Mouse (Mus musculus) spleen, adult 18-20 months (tissue): ENCODE results near the gene Myo1h.

ENCODE experiments used
- DNase-seq, 2 experiments: peaks; one replicate each; pipeline ENCODE4 v3.0.0; 2022; ENCODE audit warnings: mixed read lengths in 2 of 2

The Myo1h gene

GRCm38 (mm10) chr5:114360968-114361367, 72.0 kb downstream of the Myo1h start:
- no peak for DNase-seq

DNA sequence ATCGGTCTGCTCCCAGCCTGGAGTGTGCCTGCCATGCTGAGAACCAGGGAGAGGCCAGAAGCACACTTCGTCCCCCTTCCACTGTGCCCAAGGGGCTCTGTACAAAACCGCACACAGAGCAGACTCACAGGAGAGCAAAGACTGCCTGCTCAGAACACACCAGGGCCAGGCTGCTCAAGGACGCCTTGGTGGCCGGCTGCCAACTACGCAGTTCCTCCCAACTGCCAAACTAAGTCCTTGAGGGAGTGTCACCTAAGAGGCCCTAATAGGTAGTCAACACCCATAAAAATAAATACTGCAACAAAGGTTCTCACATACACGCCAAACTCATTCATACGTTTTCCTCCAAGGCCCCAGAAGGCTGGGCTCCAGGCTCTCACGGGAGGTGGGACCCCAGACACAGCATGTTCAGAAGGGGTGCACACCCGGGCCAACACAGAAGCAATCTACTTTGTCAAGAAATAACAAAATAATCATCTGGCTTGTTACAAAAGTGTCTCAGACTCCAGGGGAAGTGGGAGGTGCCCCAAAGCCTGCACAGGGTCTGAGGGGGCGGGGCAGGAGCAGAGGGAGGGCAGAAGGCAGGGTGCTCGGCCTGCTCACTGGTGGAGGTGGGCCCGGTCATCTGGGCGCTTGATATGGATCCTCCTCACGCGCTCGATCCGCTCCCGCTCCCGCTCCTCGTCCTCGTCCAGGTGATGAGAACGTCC, 76.2 kb downstream of the Myo1h start:
- no peak for DNase-seq

GRCm38 (mm10) chr5:114368121-114368520, 79.2 kb downstream of the Myo1h start:
- no peak for DNase-seq

GRCm38 (mm10) chr5:114368803-114369496, 80.0 kb downstream of the Myo1h start:
- no peak for DNase-seq

DNA sequence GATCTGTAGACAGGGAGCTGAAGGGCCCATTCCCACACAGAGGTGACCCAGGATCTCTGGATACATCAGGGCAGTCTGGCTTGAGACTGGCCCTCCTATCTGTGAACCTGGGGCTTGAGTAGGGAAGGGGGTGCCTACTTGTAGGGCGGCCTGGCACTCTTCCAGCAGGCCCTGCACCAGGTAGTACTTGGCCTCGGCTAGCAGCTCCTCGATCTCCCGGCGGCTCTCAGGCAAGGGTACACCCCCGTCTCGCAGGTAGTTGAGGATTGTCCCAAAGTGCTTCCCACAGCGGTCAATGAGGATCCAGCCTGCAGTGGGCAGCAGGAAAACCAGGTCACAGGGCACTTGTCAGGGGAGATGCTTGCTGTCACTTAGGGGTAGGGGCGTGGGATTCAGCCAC, 81.0 kb downstream of the Myo1h start:
- no peak for DNase-seq

GRCm38 (mm10) chr5:114370371-114370776, 81.4 kb downstream of the Myo1h start:
- no peak for DNase-seq

- DNase-seq, result no peak
These were observed 82.4 kb downstream of the Myo1h start for GRCm38 (mm10) chr5:114371331-114371730.

GRCm38 (mm10) chr5:114371731-114372473, 82.9 kb downstream of the Myo1h start:
- no peak for DNase-seq

- DNase-seq, result no peak
These were observed 83.6 kb downstream of the Myo1h start for GRCm38 (mm10) chr5:114372565-114372964.

DNA sequence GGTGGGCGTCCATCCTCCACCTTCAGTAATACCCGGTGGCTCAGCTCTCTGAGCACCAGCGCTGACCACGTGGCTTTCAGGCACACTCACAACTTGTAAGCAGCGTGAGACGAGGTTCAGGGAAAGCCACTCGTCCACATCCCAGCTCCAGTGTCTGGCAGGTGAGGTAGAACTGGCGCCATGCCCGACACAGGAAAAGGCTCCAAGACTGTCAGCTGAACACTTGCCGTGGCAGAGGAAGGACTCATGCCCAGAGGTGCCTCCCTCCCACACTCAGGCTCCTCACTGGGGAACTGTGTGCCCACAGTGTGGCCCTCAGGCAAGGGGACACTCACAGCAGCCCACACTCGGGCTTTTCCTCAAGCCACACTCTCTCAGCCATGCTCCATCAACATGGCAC, 84.2 kb downstream of the Myo1h start:
- no peak for DNase-seq

DNA sequence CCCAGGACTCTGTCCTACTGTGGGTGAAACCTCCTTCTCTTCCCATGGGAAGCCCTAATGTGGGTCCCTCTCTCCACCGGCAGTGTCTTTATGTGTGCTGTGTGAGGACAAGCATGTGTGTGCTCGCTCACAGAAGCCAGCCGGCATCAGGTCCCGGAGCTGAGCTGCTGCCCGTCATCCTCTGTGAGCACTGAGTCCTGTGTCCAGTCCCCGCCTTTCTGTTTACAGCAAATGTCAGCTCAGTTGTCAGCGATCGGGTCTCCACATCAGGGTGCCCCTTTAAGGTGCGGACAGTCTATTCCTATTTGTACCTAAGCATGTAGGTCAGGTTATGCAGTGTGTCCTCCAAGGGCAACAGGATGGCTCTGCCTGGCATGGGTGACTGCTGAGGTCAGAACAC, 84.6 kb downstream of the Myo1h start:
- no peak for DNase-seq

- peak in 1 of 2 experiments; percentile 22 for DNase-seq
These were observed 85.6 kb downstream of the Myo1h start for GRCm38 (mm10) chr5:114374409-114375213.

GRCm38 (mm10) chr5:114378177-114378920, 89.4 kb downstream of the Myo1h start:
- no peak for DNase-seq

DNA sequence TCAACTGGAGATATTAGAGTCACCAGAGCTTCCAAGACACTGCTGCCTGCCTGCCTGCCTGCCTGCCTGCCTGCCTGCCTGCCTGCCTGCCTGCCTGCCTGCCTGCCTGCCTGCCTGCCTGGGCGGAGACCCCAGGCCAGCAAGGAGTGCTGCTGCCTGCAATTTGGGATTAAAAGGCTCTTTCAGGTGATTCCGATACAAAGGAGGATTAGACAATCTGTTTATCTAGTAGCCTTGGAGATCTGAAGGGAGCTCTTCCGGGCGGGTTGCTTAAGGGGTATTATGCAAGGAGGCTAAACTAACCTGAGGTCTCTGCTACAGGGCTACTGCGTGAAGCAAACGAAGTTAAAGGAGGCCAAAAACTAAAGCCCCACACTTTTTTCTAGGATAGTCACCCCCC, 90.0 kb downstream of the Myo1h start:
- no peak for DNase-seq

DNA sequence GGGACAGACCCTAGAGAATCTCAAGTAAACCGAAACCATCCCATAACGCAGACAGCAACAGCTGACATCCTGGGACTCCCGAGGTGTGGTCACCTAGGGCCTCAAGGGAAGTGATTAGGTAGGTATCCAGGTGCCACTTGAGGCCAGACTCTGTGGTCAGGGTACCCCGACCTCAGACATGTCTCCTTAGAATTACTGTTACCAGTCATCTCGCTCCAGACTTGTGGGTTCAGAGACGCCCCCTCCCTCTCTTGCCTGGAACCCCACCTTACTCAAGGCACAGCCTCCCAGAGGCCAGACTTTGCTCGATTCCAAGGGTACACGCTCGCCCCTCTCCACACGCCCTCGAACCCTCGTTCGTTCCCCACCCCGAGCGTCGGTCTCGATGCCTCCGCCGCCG, 90.8 kb downstream of the Myo1h start:
- DNase-seq, result peak in 1 of 2 experiments; percentile 11

- DNase-seq, result peak; percentile 72 to 74
These were observed 91.4 kb downstream of the Myo1h start, which contains the start of the genes Kctd10 and Ube3b for GRCm38 (mm10) chr5:114380209-114381012. Gene Kctd10, minus strand, starts transcription at chr5:114380508. Gene Ube3b, plus strand, starts transcription at chr5:114380607.

DNA sequence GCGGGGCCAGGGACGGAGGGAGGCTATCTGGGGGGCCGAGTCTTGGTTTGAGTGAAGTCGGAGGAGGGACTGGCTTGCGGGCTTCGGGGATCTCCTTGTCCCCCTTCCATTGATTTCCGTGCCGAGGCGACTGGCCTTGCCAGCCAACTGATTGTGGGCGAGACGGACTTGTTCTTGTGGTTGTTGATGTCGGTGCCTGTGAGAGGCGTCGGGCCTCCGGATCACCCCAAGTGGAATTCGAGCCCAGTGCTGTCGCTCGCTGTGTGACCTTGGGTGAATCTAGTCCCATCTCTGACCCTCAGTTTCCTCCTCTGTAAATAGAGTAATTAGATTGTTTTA, 92.0 kb downstream of the Myo1h start:
- no peak for DNase-seq

DNA sequence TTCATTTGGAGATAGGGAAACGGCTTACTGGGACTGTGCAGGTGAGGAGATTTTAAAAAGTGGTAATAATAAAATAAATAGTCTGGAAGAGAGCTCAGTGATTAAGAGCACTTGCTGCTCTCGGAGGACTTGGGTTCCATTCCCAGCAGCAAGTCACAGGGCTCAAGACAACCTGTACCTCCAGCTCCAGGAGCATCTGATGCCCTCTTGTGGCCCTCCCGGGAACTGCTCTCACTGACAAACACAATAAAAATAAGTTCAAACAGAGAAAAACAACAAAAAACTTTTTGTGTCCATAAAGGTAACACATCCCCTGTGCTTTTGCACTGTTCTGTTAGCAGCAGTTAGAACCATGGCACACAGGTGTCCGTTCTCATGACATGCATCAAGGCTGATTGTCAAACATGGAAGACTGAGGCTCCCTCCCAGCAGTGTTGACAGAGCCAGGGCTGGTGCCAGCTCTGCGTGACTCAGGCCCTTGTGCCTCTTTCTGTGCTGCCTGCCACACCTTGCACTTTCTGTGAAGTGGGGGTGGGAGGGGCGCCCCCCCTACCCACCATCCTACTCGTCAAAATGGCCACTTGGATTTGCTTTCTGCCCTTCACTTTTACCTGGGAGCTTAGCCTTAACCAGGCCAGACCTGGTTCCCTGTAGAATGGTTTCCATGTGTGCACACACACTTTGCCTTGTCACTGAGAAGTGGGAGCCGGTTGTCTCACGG, 94.4 kb downstream of the Myo1h start:
- DNase-seq, result peak in 1 of 2 experiments; percentile 57

DNA sequence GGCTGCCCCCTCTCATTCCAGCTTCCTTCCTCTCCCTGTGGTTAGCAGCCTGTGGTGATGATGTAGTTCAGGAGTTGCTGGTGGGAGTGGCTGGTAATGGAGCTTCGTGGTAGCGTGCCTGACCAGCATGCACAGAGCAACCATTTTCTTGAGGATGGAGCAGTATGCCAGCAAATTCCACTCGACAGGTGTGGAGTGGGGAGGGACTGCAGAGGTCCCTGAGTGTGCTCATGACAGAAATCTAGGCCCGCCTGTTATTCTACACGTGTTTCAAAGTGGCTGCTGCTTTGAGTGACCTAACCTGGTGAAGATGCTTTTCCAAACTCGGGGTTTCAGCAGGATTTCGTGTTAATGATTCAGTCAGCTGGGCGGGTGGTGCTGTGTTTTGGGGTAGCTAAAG, 95.5 kb downstream of the Myo1h start:
- no peak for DNase-seq

- DNase-seq, result no peak
These were observed 104.2 kb downstream of the Myo1h start for GRCm38 (mm10) chr5:114393169-114393568.

DNA sequence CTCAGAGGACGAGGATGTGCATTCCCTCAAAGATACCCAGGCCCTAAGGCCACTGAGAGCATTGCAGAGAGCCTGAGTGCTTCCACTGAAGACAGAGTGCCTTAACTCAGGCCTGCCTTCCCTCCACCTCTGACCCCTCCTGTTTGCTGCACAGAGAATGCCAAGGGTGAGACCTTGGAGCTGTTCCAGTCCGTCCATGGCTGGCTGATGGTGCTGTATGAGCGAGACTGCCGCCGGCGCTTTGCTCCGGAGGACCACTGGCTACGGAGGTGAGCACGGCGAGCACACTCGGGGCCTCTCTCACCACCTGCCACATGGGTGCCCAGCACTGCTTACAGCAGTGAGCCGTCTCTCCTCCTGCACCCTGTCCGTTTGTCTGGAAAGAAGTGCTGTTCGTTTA, 117.6 kb downstream of the Myo1h start:
- no peak for DNase-seq
